Mouse (Mus musculus): ENCODE data around the gene Cstad. TPM values are rescaled to one million over a fixed set of nuclear protein-coding genes. Genes with fewer than 3 reads are reported as not detected.

Cstad gene
- polyA plus RNA-seq, 1 experiment from 2014 or later = 0.57 TPM

DNA sequence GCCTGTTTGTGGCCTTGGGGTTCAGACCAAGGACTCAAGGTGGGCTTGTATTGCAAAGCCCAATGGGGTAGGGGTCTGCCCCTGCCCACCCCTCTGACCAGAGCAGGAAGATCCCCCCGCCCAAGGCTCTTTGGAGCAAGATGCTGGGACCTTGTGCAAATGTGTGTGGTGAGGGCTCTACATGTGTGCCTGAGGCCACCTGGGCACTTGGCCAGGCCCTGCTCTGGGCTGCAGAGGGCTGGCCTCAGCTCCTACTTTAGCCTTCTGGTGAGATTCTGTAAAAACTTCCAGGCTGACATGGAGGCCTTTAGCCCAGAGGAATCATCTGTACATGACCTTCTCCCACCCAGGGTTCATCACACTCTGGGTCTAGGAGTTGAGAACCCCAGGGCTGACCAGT, 35.3 kb upstream of the Cstad start:
- no peak overlapping the region for H3K27ac ChIP-seq (ENCODE audit: low read depth, low read length)

DNA sequence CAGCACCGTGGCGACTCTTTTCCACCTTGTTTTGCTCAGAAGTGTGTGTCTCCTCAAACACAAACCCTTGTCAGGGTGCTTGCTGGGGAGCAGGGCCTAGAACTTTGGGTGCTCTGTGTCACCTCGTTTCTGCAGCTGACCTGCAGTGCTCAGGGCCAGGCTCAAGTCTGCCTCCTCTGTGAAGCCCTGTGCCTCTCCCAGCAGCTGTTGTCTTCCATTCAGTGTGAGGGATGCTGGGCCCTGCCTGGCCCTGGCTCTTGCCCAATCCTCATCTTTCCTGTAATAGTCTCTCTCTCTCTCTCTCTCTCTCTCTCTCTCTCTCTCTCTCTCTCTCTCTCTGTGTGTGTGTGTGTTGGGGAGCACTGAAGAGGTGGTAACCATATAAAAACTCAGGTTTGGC, 32.3 kb upstream of the Cstad start:
- ATAC-seq (ENCODE audit: low FRiP score) (no peak), DNase-seq (ENCODE audit: low spot score) (no peak)
- Histone ChIP-seq H3K4me3 (ENCODE audit: low read depth, low read length) (no peak overlapping the region), H3K36me3 (ENCODE audit: control insufficient read depth, insufficient read depth, low read length) (no peaks in the 10 kb centered on the region), H3K9me3 (ENCODE audit: control insufficient read depth, low read length) (no peaks in the 10 kb centered on the region), H3K9ac (ENCODE audit: low read depth, low read length) (no peak overlapping the region), H3K4me1 (replicated peaks; ENCODE audit: control insufficient read depth, insufficient read depth, low read length) (0 out of 2 replicates have a peak, but pooled peaks cover 1% of the 10 kb centered on the region), H3K27ac (ENCODE audit: low read depth, low read length) (no peak overlapping the region), H3K27me3 (ENCODE audit: control insufficient read depth, insufficient read depth, low read length) (no peaks in the 10 kb centered on the region), H3K4me2 (replicated peaks; ENCODE audit: low read depth, low read length) (no peak overlapping the region)
- WGBS = 79% methylated on average over 3 of the region's 3 CpGs

More for the DNA sequence above, 35.3 kb upstream of the Cstad start:
- Histone ChIP-seq H3K9ac (ENCODE audit: low read depth, low read length) (no peak overlapping the region), H3K27me3 (ENCODE audit: control insufficient read depth, insufficient read depth, low read length) (no peaks in the 10 kb centered on the region), H3K9me3 (ENCODE audit: control insufficient read depth, low read length) (no peaks in the 10 kb centered on the region), H3K4me1 (replicated peaks; ENCODE audit: control insufficient read depth, insufficient read depth, low read length) (no peaks in the 10 kb centered on the region), H3K4me2 (replicated peaks; ENCODE audit: low read depth, low read length) (no peak overlapping the region), H3K36me3 (ENCODE audit: control insufficient read depth, insufficient read depth, low read length) (no peaks in the 10 kb centered on the region), H3K4me3 (ENCODE audit: low read depth, low read length) (no peak overlapping the region)
- DNase-seq (ENCODE audit: low spot score) (no peak), ATAC-seq (ENCODE audit: low FRiP score) (no peak)
- 94% methylated on average over 1 of the region's 1 CpGs for WGBS

DNA sequence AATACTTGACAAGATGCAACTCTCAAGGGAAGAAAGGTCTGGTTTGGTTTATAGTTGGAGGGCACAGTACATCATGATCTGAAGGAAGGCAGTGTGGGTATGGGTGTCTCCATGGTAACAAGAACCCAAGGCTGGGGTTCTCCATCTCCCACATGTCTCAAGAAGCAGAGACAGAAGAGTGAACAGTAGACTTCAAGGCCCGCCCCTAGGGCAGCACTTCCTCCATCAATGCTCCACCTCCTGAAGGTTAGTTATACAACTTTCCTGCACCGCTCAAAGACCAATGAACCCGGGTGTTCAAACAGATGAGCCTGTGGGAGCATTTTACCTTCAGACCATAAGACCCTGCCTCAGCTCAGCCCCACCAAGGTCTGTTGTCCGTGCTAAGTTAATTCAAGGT, 23.2 kb upstream of the Cstad start:
- H3K9me3 ChIP-seq (ENCODE audit: control insufficient read depth, low read length) = no peaks in the 10 kb centered on the region
- H3K27ac ChIP-seq (ENCODE audit: low read depth, low read length) = no peak overlapping the region
- 91% methylated on average over 4 of the region's 4 CpGs for WGBS
- H3K9ac ChIP-seq (ENCODE audit: low read depth, low read length) = no peak overlapping the region
- H3K4me3 ChIP-seq (ENCODE audit: low read depth, low read length) = no peak overlapping the region
- DNase-seq (ENCODE audit: low spot score) (no peak), ATAC-seq (ENCODE audit: low FRiP score) (no peak)
- H3K36me3 ChIP-seq (ENCODE audit: control insufficient read depth, insufficient read depth, low read length) = no peaks in the 10 kb centered on the region
- no peak overlapping the region for H3K4me2 ChIP-seq (replicated peaks; ENCODE audit: low read depth, low read length)
- H3K4me1 ChIP-seq (replicated peaks; ENCODE audit: control insufficient read depth, insufficient read depth, low read length) = 0 out of 2 replicates have a peak, but pooled peaks cover 3% of the 10 kb centered on the region
- H3K27me3 ChIP-seq (ENCODE audit: control insufficient read depth, insufficient read depth, low read length) = no peaks in the 10 kb centered on the region; the same call in 1 of the 2 replicates

DNA sequence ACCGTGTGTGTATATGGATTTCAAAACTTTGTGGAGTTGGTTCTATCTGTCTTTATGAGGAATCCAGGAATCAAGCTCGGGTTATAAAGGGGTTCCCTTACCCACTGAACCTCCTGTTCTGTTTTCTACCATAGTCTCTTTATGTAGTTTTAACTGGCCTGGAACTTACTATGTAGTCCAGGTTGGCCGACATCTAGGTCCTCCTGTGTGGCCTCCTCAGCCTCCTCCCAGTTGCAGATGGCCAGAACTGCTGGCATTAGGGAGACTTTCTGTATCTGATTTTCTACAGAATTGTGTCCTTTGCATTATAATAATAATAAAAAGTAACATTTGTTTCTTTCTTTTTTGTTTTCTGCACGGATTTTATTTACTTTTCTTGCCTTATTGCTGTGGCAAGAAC, 21.3 kb upstream of the Cstad start:
- 94% methylated on average over 4 of the region's 4 CpGs for WGBS
- no peak for ATAC-seq (ENCODE audit: low FRiP score)
- H3K27ac ChIP-seq (ENCODE audit: low read depth, low read length) = no peak overlapping the region
- H3K4me1 ChIP-seq (replicated peaks; ENCODE audit: control insufficient read depth, insufficient read depth, low read length) = no peaks in the 10 kb centered on the region
- no peaks in the 10 kb centered on the region for H3K27me3 ChIP-seq (ENCODE audit: control insufficient read depth, insufficient read depth, low read length)
- no peak for DNase-seq (ENCODE audit: low spot score)
- H3K9ac ChIP-seq (ENCODE audit: low read depth, low read length) = no peak overlapping the region
- no peak overlapping the region for H3K4me3 ChIP-seq (ENCODE audit: low read depth, low read length)
- no peaks in the 10 kb centered on the region for H3K36me3 ChIP-seq (ENCODE audit: control insufficient read depth, insufficient read depth, low read length)
- no peaks in the 10 kb centered on the region for H3K9me3 ChIP-seq (ENCODE audit: control insufficient read depth, low read length)
- no peak overlapping the region for H3K4me2 ChIP-seq (replicated peaks; ENCODE audit: low read depth, low read length)

DNA sequence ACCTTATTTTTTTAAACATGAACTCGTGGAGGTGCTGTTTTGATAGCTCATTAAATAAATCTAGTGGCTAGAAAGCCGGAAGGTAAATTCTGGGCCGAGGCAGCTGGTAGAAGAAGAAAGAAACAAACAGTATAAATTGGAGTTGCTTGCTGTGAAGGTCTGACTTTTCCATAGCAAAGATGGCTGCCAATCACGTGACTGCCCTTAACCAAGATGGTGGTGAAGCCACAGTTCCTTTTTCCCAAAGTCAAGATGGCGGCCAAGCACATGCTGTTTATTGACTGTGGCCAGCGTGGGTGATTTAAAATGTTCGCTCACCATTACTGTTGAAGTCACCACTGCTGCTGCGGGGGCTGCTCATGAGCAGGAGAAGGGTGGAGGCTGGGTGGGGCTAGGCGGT, 17.8 kb upstream of the Cstad start:
- ATAC-seq (ENCODE audit: low FRiP score) (no peak), DNase-seq (ENCODE audit: low spot score) (no peak)
- Histone ChIP-seq H3K27ac (ENCODE audit: low read depth, low read length) (no peak overlapping the region), H3K4me2 (replicated peaks; ENCODE audit: low read depth, low read length) (no peak overlapping the region), H3K9me3 (ENCODE audit: control insufficient read depth, low read length) (no peaks in the 10 kb centered on the region), H3K4me1 (replicated peaks; ENCODE audit: control insufficient read depth, insufficient read depth, low read length) (no peaks in the 10 kb centered on the region), H3K9ac (ENCODE audit: low read depth, low read length) (no peak overlapping the region), H3K4me3 (ENCODE audit: low read depth, low read length) (no peak overlapping the region), H3K36me3 (ENCODE audit: control insufficient read depth, insufficient read depth, low read length) (no peaks in the 10 kb centered on the region), H3K27me3 (ENCODE audit: control insufficient read depth, insufficient read depth, low read length) (no peaks in the 10 kb centered on the region)
- 88% methylated on average over 9 of the region's 9 CpGs for WGBS

DNA sequence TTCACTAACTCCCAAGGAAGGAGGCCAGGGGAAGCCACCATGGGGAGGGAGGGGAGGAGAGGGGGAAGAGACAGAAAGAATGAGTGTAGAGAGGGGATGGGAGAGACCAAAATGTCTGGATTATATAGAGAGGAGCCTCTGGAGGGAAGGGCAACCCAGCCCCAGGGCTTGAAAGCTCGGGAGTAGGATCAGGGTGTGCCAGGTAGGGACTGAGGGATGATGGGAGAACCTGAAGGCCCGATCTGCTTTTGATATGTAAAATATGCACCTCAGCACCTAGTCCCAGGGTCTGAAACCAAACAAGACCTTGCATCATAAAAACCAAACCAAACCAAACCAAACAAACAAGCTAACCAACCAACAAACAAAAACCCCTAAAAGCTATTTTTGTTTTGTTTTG, 16.8 kb upstream of the Cstad start:
- Histone ChIP-seq H3K4me2 (replicated peaks; ENCODE audit: low read depth, low read length) (no peak overlapping the region), H3K4me1 (replicated peaks; ENCODE audit: control insufficient read depth, insufficient read depth, low read length) (no peaks in the 10 kb centered on the region), H3K4me3 (ENCODE audit: low read depth, low read length) (no peak overlapping the region), H3K9me3 (ENCODE audit: control insufficient read depth, low read length) (no peaks in the 10 kb centered on the region), H3K27me3 (ENCODE audit: control insufficient read depth, insufficient read depth, low read length) (no peaks in the 10 kb centered on the region), H3K36me3 (ENCODE audit: control insufficient read depth, insufficient read depth, low read length) (no peaks in the 10 kb centered on the region), H3K27ac (ENCODE audit: low read depth, low read length) (no peak overlapping the region), H3K9ac (ENCODE audit: low read depth, low read length) (no peak overlapping the region)
- ATAC-seq (ENCODE audit: low FRiP score) = no peak
- no peak for DNase-seq (ENCODE audit: low spot score)
- WGBS = 64% methylated on average over 2 of the region's 2 CpGs

DNA sequence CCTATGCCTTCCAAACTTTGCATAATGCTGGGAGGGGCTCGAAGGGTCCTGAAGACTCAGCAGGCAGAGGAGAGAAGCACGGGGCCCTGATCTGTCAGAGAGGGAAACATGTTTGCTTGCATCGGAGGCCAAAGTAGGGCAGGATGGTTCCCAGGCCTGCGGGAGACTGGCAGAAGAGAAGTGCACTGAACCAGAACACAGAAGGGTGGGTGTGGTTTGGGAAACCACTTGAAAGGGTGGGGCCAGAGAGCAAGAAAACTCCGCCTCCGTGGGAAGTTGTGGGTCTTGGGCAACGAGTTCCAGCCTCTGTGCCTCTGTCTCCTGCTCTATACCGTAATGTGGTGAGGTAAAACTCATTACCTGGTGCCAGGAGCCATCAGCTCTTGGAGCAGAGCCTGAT, 7.7 kb upstream of the Cstad start:
- Histone ChIP-seq H3K36me3 (ENCODE audit: control insufficient read depth, insufficient read depth, low read length) (no peaks in the 10 kb centered on the region), H3K27me3 (ENCODE audit: control insufficient read depth, insufficient read depth, low read length) (no peaks in the 10 kb centered on the region), H3K9me3 (ENCODE audit: control insufficient read depth, low read length) (no peaks in the 10 kb centered on the region), H3K4me3 (ENCODE audit: low read depth, low read length) (no peak overlapping the region), H3K4me1 (replicated peaks; ENCODE audit: control insufficient read depth, insufficient read depth, low read length) (0 out of 2 replicates have a peak, but pooled peaks cover 3% of the 10 kb centered on the region), H3K27ac (ENCODE audit: low read depth, low read length) (peak overlapping the region; percentile 9; the same call in 1 of the 2 replicates), H3K4me2 (replicated peaks; ENCODE audit: low read depth, low read length) (no peak overlapping the region), H3K9ac (ENCODE audit: low read depth, low read length) (0 out of 2 replicates have a peak overlapping the region, but pooled peaks have one; percentile 23)
- peak; percentile 45 for DNase-seq (ENCODE audit: low spot score)
- 32% methylated on average over 8 of the region's 8 CpGs for WGBS
- 0 out of 2 replicates have a peak, but pooled peaks have one; percentile 27 for ATAC-seq (ENCODE audit: low FRiP score)

DNA sequence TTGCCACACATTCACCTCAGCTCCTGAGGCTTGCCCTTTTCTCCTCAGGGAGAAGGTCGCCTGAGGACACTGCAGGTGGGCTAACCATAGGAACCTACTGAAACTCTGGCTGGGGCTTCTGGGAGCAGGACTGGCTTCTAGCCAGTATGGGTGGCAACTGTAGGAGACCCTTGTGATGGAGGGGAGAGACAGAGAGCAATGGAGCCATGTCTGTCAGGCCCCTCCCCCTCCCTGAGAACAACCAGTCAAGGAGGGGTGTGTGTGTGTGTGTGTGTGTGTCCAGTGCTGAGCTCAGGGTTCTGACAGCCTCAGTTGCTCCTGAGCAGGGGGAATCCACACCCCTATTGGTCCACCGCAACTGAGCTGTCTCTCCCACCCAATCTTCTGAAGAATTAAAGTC, 7.2 kb upstream of the Cstad start:
- no peaks in the 10 kb centered on the region for H3K9me3 ChIP-seq (ENCODE audit: control insufficient read depth, low read length)
- no peak overlapping the region for H3K9ac ChIP-seq (ENCODE audit: low read depth, low read length)
- WGBS = 62% methylated on average over 2 of the region's 2 CpGs
- H3K27ac ChIP-seq (ENCODE audit: low read depth, low read length) = no peak overlapping the region
- ATAC-seq (ENCODE audit: low FRiP score) (no peak), DNase-seq (ENCODE audit: low spot score) (no peak)
- no peak overlapping the region for H3K4me2 ChIP-seq (replicated peaks; ENCODE audit: low read depth, low read length)
- H3K4me1 ChIP-seq (replicated peaks; ENCODE audit: control insufficient read depth, insufficient read depth, low read length) = 0 out of 2 replicates have a peak, but pooled peaks cover 3% of the 10 kb centered on the region
- no peaks in the 10 kb centered on the region for H3K27me3 ChIP-seq (ENCODE audit: control insufficient read depth, insufficient read depth, low read length)
- H3K36me3 ChIP-seq (ENCODE audit: control insufficient read depth, insufficient read depth, low read length) = no peaks in the 10 kb centered on the region
- H3K4me3 ChIP-seq (ENCODE audit: low read depth, low read length) = no peak overlapping the region

DNA sequence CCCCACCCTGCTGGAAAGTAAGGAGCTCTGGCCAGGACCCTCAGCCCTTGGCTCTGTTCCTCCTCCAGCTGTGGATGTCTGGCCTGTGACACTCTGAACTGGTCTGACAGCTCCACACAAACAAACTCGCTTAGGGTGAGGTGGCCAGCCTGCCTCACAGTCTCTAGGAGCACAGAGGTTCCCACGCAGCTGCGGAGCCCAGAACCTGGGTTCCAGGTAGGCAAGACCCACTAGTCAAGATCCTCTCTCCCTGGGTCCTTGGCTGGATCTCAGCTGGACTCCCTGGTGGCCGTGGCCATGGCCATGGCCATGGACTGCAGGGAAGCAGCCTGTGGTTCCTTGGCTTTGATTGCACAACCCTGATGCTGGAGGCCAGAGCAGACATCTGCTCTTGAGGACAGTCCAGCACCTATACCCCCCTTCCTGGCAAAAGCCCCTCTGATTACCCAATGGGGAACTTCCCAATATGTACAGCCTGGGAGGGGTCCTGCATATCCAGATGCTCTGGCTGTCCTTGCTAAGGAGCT, 5.8 kb upstream of the Cstad start:
- H3K9ac ChIP-seq (ENCODE audit: low read depth, low read length) = no peak overlapping the region
- ATAC-seq (ENCODE audit: low FRiP score) = no peak
- no peak overlapping the region for H3K27ac ChIP-seq (ENCODE audit: low read depth, low read length)
- no peaks in the 10 kb centered on the region for H3K36me3 ChIP-seq (ENCODE audit: control insufficient read depth, insufficient read depth, low read length)
- peaks cover 5% of the 10 kb centered on the region; the same call in 1 of the 2 replicates for H3K4me1 ChIP-seq (replicated peaks; ENCODE audit: control insufficient read depth, insufficient read depth, low read length)
- no peak overlapping the region for H3K4me2 ChIP-seq (replicated peaks; ENCODE audit: low read depth, low read length)
- DNase-seq (ENCODE audit: low spot score) = no peak
- H3K4me3 ChIP-seq (ENCODE audit: low read depth, low read length) = no peak overlapping the region
- WGBS = 90% methylated on average over 4 of the region's 4 CpGs
- H3K27me3 ChIP-seq (ENCODE audit: control insufficient read depth, insufficient read depth, low read length) = no peaks in the 10 kb centered on the region
- H3K9me3 ChIP-seq (ENCODE audit: control insufficient read depth, low read length) = no peaks in the 10 kb centered on the region
